Mouse (Mus musculus) heart, embryonic 12.5 days (tissue): ENCODE data around the gene Ap1g1. TPM values are rescaled to one million over a fixed set of nuclear protein-coding genes. Genes with fewer than 3 reads are reported as not detected.

Experiments
- ATAC-seq: fragments of 200-750 bp; cut with Nextera tagmentation; 2 replicates; pipeline ENCODE4 v1.8.0; 2017; ENCODE audit warnings: moderate TSS enrichment, moderate library complexity; ENCODE audit not compliant: insufficient number of reproducible peaks, low FRiP score
- H3K27ac ChIP-seq: fragments of 300-500 bp; sonication (generic); 2 replicates; pipeline ENCODE4 v1.5.1; 2016; ENCODE audit warnings: mild to moderate bottlenecking, moderate library complexity; ENCODE audit not compliant: poor library complexity, severe bottlenecking
- H3K27me3 ChIP-seq: fragments of 300-500 bp; sonication (generic); replicated peaks from 2 replicates; pipeline ENCODE4 v1.6.1; 2016; ENCODE audit warnings: mild to moderate bottlenecking, moderate library complexity
- H3K36me3 ChIP-seq: fragments of 300-500 bp; sonication (generic); 2 replicates; pipeline ENCODE4 v1.6.1; 2016; ENCODE audit warnings: mild to moderate bottlenecking, moderate library complexity
- H3K4me1 ChIP-seq: fragments of 300-500 bp; sonication (generic); replicated peaks from 2 replicates; pipeline ENCODE4 v1.6.1; 2016; ENCODE audit warnings: mild to moderate bottlenecking
- H3K4me2 ChIP-seq: fragments of 300-500 bp; sonication (generic); 2 replicates; pipeline ENCODE4 v1.6.1; 2016; ENCODE audit warnings: mild to moderate bottlenecking, moderate library complexity
- H3K4me3 ChIP-seq: fragments of 300-500 bp; sonication (generic); 2 replicates; pipeline ENCODE4 v1.5.1; 2016; ENCODE audit warnings: mild to moderate bottlenecking
- H3K9ac ChIP-seq: fragments of 300-500 bp; sonication (generic); 2 replicates; pipeline ENCODE4 v1.6.1; 2016; ENCODE audit warnings: mild to moderate bottlenecking, moderate library complexity
- H3K9me3 ChIP-seq: fragments of 300-500 bp; sonication (generic); replicated peaks from 2 replicates; pipeline ENCODE4 v1.6.1; 2016; ENCODE audit warnings: mild to moderate bottlenecking, moderate library complexity
- WGBS: fragments of 180-500 bp; shearing (Covaris S2); methylation state at CpG from one replicate; pipeline ENCODE4 v1.1.7; 2016; 5-methylcytosine and 5-hydroxymethylcytosine counted together
- polyA plus RNA-seq: library from polyadenylated mRNA; unstranded; fragments of >200 nt; fragmentation: Nextera tagmentation; extraction: Ambion mirVana; gene quantifications from 2 replicates; pipeline ENCODE4 v1.2.1, GENCODE M21; 2016

The Ap1g1 gene
- polyA plus RNA-seq, 1 experiment from 2014 or later, result 44.8 TPM

- no peak overlapping the region for H3K27ac ChIP-seq
- peak overlapping the region; percentile 98 for H3K4me2 ChIP-seq
- H3K9ac ChIP-seq, result peak overlapping the region; percentile 61; the same call in 1 of the 2 replicates
- no peak for ATAC-seq
- peaks cover 3% of the 10 kb centered on the region; the same call in 1 of the 2 replicates for H3K27me3 ChIP-seq
- 38% methylated on average over 4 of the region's 4 CpGs for WGBS
- peak overlapping the region; percentile 24; the same call in 1 of the 2 replicates for H3K4me3 ChIP-seq
- peaks cover 13% of the 10 kb centered on the region for H3K4me1 ChIP-seq
- no peaks in the 10 kb centered on the region for H3K36me3 ChIP-seq
- H3K9me3 ChIP-seq, result no peaks in the 10 kb centered on the region
These were observed 2.2 kb downstream of the Ap1g1 start for GRCm38 (mm10) chr8:109780548-109780947.

DNA sequence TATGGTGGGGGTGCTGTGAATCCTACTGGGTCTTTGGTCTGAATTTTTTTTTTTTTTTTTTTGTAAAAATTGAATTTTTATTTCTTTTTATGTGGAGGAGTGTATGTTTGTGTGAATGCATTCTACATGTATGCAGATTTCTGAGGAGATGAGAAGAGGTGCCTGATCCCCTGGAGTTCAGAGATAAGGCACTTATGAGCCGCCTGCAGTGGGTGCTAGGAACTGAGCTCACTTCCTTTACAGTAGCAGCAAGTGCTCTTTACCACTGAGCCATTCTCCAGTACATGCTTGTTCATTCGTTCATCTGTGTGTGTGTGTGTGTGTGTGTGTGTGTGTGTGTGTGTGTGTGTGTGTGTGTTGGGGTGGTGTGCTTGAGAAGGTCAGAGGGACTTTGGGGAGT lies 12.6 kb downstream of the Ap1g1 start:
- Histone ChIP-seq H3K4me3 (no peak overlapping the region), H3K36me3 (no peaks in the 10 kb centered on the region), H3K27me3 (no peaks in the 10 kb centered on the region), H3K27ac (no peak overlapping the region), H3K9ac (no peak overlapping the region), H3K9me3 (no peaks in the 10 kb centered on the region), H3K4me1 (peaks cover 19% of the 10 kb centered on the region), H3K4me2 (no peak overlapping the region)
- ATAC-seq, result no peak
- 71% methylated on average over 2 of the region's 2 CpGs for WGBS

GRCm38 (mm10) chr8:109795166-109795565 lies 16.8 kb downstream of the Ap1g1 start:
- Histone ChIP-seq H3K36me3 (no peaks in the 10 kb centered on the region), H3K4me2 (no peak overlapping the region), H3K9me3 (no peaks in the 10 kb centered on the region), H3K27me3 (no peaks in the 10 kb centered on the region), H3K9ac (no peak overlapping the region), H3K4me1 (peaks cover 35% of the 10 kb centered on the region), H3K27ac (no peak overlapping the region), H3K4me3 (no peak overlapping the region)
- ATAC-seq, result no peak
- WGBS, result 56% methylated on average over 1 of the region's 1 CpGs

DNA sequence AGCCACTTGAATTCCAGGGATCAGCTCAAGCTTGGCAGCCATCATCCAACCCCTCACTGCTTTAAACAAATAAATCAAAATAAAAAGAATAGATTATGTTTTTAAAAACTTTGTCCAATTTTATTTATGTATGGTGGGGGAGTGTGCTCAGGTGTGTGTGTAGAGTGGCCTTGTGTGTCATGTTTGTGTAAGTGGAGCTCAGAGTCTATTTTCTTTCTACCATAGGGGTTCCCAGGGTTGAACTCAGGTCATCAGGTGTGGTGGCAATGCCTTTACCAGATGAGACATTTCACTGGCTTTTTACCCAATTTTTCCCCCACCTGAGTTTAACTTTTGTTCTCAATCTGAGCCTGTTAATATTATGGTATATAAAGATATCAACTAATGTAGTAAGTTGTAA lies 20.4 kb downstream of the Ap1g1 start:
- H3K4me2 ChIP-seq, result no peak overlapping the region
- no peaks in the 10 kb centered on the region for H3K9me3 ChIP-seq
- H3K4me1 ChIP-seq, result peaks cover 23% of the 10 kb centered on the region
- no peaks in the 10 kb centered on the region for H3K27me3 ChIP-seq
- H3K36me3 ChIP-seq, result peaks cover 5% of the 10 kb centered on the region; the same call in 1 of the 2 replicates
- no peak overlapping the region for H3K27ac ChIP-seq
- ATAC-seq, result no peak
- no peak overlapping the region for H3K4me3 ChIP-seq
- H3K9ac ChIP-seq, result no peak overlapping the region

DNA sequence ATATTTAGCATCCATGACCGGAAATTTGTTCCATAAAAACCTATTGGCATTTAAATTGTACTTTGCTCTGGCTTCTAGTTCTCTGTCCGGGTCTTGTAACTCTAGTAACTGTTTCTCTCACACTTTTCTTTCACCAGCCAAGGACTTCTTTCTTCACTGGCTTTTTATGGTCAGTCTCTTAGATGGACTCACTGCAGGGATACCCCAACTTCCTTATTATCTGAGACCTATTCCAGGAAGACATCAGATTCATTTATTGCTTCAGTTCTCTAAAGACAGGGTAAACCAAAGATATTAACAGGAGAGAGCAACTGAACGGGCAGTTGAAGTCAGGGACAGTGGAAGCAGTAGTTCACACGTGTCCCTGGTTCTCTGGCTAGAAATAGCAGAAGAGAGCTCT lies 20.9 kb downstream of the Ap1g1 start:
- ATAC-seq, result no peak
- WGBS, result 52% methylated on average over 4 of the region's 4 CpGs
- peaks cover 8% of the 10 kb centered on the region; the same call in 1 of the 2 replicates for H3K36me3 ChIP-seq

DNA sequence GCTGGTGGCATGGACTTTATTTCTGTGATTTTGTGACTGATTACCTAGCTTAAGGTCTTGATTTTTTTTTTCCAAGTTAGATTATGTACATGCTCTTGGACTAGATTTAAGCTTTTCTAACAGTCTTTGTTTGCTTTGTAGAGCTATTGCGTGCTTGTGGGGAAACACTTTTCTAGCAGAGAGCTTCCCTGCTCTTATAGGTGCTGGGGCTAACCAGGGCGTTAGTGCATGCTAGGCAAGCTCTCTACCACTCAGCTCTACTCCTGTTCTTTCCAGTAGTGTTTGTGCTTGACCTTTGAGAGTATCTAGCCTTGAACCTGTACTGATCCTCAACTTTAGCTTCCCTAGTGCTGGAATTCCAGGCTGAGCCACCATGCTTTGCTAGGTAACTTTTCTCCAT lies 22.0 kb downstream of the Ap1g1 start:
- no peak for ATAC-seq
- H3K4me1 ChIP-seq, result peaks cover 16% of the 10 kb centered on the region
- no peaks in the 10 kb centered on the region for H3K9me3 ChIP-seq
- H3K4me2 ChIP-seq, result no peak overlapping the region
- H3K27me3 ChIP-seq, result no peaks in the 10 kb centered on the region
- WGBS, result 81% methylated on average over 2 of the region's 2 CpGs
- H3K27ac ChIP-seq, result no peak overlapping the region
- no peak overlapping the region for H3K4me3 ChIP-seq
- H3K36me3 ChIP-seq, result peaks cover 11% of the 10 kb centered on the region
- H3K9ac ChIP-seq, result no peak overlapping the region

More for the DNA sequence above, 20.9 kb downstream of the Ap1g1 start:
- Histone ChIP-seq H3K27ac (peak overlapping the region; percentile 21; the same call in 1 of the 2 replicates), H3K9me3 (no peaks in the 10 kb centered on the region), H3K4me3 (no peak overlapping the region), H3K27me3 (no peaks in the 10 kb centered on the region), H3K9ac (no peak overlapping the region), H3K4me2 (no peak overlapping the region), H3K4me1 (peaks cover 21% of the 10 kb centered on the region)

DNA sequence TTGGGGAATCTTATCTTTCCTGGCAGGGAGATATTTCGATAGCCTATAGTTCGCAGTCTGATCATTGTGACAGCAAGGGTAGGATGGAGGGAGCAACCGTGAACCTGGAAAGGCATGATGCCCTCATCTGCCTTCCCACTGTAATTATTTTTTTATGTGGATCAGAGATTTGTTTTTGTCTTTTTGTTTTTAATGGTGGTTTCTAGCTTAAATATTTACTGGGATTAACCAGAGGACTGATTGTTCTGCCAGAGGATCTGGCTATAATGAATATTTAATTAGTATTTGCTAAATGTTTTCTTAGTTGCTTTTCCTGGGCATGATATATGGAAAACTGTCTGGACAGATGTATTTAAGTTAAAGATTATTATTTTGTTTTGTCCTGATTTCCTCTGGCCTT lies 24.9 kb downstream of the Ap1g1 start:
- H3K4me3 ChIP-seq, result no peak overlapping the region
- H3K9me3 ChIP-seq, result no peaks in the 10 kb centered on the region
- 88% methylated on average over 3 of the region's 3 CpGs for WGBS
- no peak for ATAC-seq
- H3K27ac ChIP-seq, result no peak overlapping the region
- H3K9ac ChIP-seq, result no peak overlapping the region
- H3K4me2 ChIP-seq, result no peak overlapping the region
- H3K27me3 ChIP-seq, result no peaks in the 10 kb centered on the region
- H3K36me3 ChIP-seq, result peaks cover 13% of the 10 kb centered on the region
- H3K4me1 ChIP-seq, result peaks cover 18% of the 10 kb centered on the region

DNA sequence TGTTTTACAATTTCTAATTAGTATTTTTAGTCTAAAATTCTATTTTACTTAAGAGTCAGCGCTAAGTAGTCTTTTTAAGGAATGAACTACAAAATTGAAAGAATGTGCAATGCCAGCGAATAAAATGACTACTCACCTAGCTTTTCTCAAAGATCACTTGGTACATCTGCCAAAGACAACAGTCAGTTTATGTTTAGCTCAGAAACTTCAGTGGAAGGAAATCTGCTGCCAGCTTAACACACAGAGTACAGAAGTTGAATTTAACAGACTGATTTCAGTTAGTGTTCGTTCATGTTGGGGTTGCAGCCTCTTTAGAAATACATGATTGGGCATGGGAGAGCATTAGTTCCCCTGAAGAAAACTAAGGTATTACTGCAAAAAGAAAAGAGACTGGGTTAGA lies 25.4 kb downstream of the Ap1g1 start:
- Histone ChIP-seq H3K27me3 (no peaks in the 10 kb centered on the region), H3K27ac (no peak overlapping the region), H3K4me2 (no peak overlapping the region), H3K9me3 (no peaks in the 10 kb centered on the region), H3K9ac (no peak overlapping the region), H3K4me1 (peaks cover 13% of the 10 kb centered on the region), H3K4me3 (no peak overlapping the region), H3K36me3 (peaks cover 13% of the 10 kb centered on the region)
- no peak for ATAC-seq
- 89% methylated on average over 3 of the region's 3 CpGs for WGBS

DNA sequence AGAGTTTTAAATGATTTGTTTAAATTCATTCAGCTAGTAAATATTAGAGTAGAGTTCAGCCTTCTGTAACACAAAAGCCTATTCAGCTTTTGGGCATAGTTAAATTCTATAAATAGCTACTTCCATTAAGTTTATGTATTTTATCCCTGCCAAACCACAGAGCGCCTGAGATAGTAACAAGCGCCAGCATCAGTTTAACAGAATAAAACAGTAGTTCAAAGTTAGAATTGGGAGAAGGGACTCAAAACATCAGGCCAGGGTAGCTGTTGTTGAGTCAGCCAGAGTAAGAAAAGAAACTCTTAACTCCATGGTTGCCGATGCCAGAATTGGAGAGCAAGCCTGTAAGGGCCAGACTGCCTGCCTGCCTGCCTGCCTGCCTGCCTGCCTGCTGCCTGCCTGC lies 28.2 kb downstream of the Ap1g1 start:
- Histone ChIP-seq H3K9me3 (no peaks in the 10 kb centered on the region), H3K4me1 (peaks cover 16% of the 10 kb centered on the region), H3K27ac (no peak overlapping the region), H3K9ac (no peak overlapping the region), H3K27me3 (no peaks in the 10 kb centered on the region), H3K4me3 (no peak overlapping the region), H3K4me2 (no peak overlapping the region), H3K36me3 (peaks cover 13% of the 10 kb centered on the region)
- 78% methylated on average over 3 of the region's 3 CpGs for WGBS
- ATAC-seq, result no peak

DNA sequence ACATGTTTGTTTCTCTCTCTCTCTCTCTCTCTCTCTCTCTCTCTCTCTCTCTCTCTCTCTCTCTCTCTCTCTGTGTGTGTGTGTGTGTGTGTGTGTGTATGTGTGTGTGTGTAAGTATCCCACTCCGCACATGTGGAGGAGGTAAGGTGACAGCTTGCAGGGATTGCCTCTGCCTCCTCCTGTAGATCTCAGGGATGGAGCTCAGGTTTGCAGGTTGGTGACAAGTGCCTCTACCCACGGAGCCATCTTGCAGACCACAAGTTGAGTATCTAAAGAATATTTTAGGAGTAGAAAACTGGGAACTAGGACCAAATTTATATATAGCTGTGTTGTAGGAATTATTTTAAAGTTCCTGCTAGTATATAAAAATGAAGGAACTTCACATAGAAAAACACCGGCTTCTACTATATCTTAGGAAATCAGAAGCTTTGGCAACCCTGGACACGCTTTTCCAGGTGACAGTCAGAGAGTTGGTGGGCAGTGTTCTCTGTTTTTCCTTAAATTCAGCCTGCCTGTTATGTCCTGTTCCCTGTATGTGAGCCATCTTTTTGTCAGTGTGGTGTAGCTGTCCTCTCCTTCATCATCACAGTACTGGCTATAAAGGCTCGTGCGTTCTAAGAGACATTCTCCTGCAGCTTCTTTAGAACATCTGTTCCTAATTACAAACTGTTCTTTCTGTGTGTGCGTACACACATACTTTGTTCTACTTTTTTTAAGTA lies 29.2 kb downstream of the Ap1g1 start:
- no peak for ATAC-seq
- H3K4me3 ChIP-seq, result no peak overlapping the region
- H3K4me2 ChIP-seq, result no peak overlapping the region
- H3K9me3 ChIP-seq, result no peaks in the 10 kb centered on the region
- H3K27me3 ChIP-seq, result no peaks in the 10 kb centered on the region
- no peak overlapping the region for H3K9ac ChIP-seq
- H3K4me1 ChIP-seq, result peaks cover 21% of the 10 kb centered on the region
- H3K36me3 ChIP-seq, result peaks cover 13% of the 10 kb centered on the region
- 85% methylated on average over 7 of the region's 7 CpGs for WGBS
- no peak overlapping the region for H3K27ac ChIP-seq

DNA sequence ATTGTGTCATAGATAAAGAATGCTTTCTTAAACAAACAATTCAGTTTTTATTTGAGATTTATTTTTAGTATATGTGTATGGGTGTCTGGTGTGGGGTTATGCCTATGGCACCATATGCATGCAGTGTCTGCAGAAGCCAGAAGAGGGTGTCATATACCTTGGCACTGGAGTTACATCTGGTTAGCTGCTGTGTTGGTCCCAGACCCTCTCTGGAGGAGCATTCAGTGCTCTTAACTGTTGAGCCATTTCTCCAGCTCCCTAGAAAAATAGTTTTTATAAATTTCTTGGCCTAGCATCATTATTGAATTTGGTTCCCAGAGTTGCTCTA lies 29.7 kb downstream of the Ap1g1 start:
- no peak for ATAC-seq

GRCm38 (mm10) chr8:109810434-109810833 lies 32.1 kb downstream of the Ap1g1 start:
- H3K27ac ChIP-seq, result no peak overlapping the region
- H3K4me3 ChIP-seq, result no peak overlapping the region
- H3K36me3 ChIP-seq, result 0 out of 2 replicates have a peak, but pooled peaks cover 3% of the 10 kb centered on the region
- 68% methylated on average over 3 of the region's 3 CpGs for whole genome bisulfite sequencing
- peaks cover 30% of the 10 kb centered on the region for H3K4me1 ChIP-seq
- no peak overlapping the region for H3K4me2 ChIP-seq
- H3K9ac ChIP-seq, result no peak overlapping the region
- no peak for ATAC-seq
- no peaks in the 10 kb centered on the region for H3K9me3 ChIP-seq
- H3K27me3 ChIP-seq, result no peaks in the 10 kb centered on the region

More for the DNA sequence above, 29.7 kb downstream of the Ap1g1 start:
- Histone ChIP-seq H3K27ac (no peak overlapping the region), H3K9me3 (no peaks in the 10 kb centered on the region), H3K4me1 (peaks cover 21% of the 10 kb centered on the region), H3K36me3 (peaks cover 10% of the 10 kb centered on the region), H3K4me2 (no peak overlapping the region), H3K27me3 (no peaks in the 10 kb centered on the region), H3K4me3 (no peak overlapping the region), H3K9ac (no peak overlapping the region)
